Mouse (Mus musculus) ES-E14 (cell line): ENCODE measurements at regions not wholly inside any gene's neighbourhood (a gene's known extent, or its start where the extent isn't known, plus 50 kb on each side); places are given as distances from the start of the nearest gene placed in this dataset.

Experiments
- CHD2 ChIP-seq: IDR thresholded peaks from 2 replicates; pipeline ENCODE4 v1.6.1; 2014; ENCODE audit warnings: mild to moderate bottlenecking, low read depth, low read length, inconsistent platforms
- HCFC1 ChIP-seq: IDR thresholded peaks from 2 replicates; pipeline ENCODE4 v1.6.1; 2012; ENCODE audit warnings: low read length, inconsistent platforms, borderline replicate concordance; ENCODE audit not compliant: insufficient read depth
- MAFK ChIP-seq: IDR thresholded peaks from 2 replicates; pipeline ENCODE4 v1.6.1; 2014; ENCODE audit warnings: mild to moderate bottlenecking, low read depth, low read length, inconsistent platforms; ENCODE audit not compliant: insufficient read depth
- ZC3H11A ChIP-seq: IDR thresholded peaks from 2 replicates; pipeline ENCODE4 v1.6.1; 2012; ENCODE audit warnings: low read depth, mild to moderate bottlenecking, inconsistent platforms, low read length, borderline replicate concordance
- ZNF384 ChIP-seq: IDR thresholded peaks from 2 replicates; pipeline ENCODE4 v1.6.1; 2012; ENCODE audit warnings: low read depth, low read length, inconsistent platforms

DNA sequence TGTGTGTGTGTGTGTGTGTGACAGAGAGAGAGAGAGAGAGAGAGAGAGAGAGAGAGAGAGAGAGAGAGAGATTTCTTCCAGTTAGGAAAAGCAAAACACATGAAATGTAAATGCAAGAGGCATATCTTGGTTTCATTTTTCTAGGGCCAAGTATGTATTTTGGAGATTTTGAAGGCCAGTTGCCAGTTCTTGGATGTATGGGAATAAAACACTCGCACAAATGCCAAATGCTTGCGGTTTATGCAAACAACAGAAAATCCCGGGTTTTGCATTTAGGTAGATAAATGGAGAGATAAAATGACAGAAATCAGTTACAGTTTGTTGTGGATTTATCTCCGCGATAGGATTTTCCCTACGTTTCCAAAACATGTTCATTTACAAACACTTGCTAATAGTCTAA lies 1587.4 kb downstream of the 4930444P10Rik start:
- no peak for TF ChIP-seq ZC3H11A
- TF ChIP-seq HCFC1: no peak
- no peak for TF ChIP-seq MAFK
- no peak for TF ChIP-seq CHD2
- no peak for TF ChIP-seq ZNF384
